Mouse (Mus musculus): ENCODE data around the gene Fam43a. TPM values are rescaled to one million over a fixed set of nuclear protein-coding genes. Genes with fewer than 3 reads are reported as not detected.

The Fam43a gene
- polyA plus RNA-seq, 1 experiment from 2014 or later: 10.2 TPM

GRCm38 (mm10) chr16:30603531-30603842, 4.0 kb downstream of the Fam43a start:
- Histone ChIP-seq H3K36me3 (replicated peaks; ENCODE audit: control insufficient read depth, insufficient read depth) (no peaks in the 10 kb centered on the region), H3K4me3 (replicated peaks; ENCODE audit: low read length) (no peak overlapping the region), H3K4me1 (replicated peaks; ENCODE audit: control insufficient read depth, insufficient read depth, low read length) (peaks cover 25% of the 10 kb centered on the region), H3K27me3 (ENCODE audit: control insufficient read depth, insufficient read depth, low read length) (peaks cover 13% of the 10 kb centered on the region), H3K27ac (no peak overlapping the region), H3K4me2 (replicated peaks) (peak overlapping the region; percentile 97), H3K9me3 (ENCODE audit: control insufficient read depth, low read length) (no peaks in the 10 kb centered on the region), H3K9ac (0 out of 2 replicates have a peak overlapping the region, but pooled peaks have one; percentile 6)
- ATAC-seq (ENCODE audit: low FRiP score): no peak
- no peak for DNase-seq (ENCODE audit: low spot score)
- 57% methylated on average over 9 of the region's 9 CpGs for WGBS

GRCm38 (mm10) chr16:30604061-30604806, 4.7 kb downstream of the Fam43a start:
- Histone ChIP-seq H3K4me3 (replicated peaks; ENCODE audit: low read length) (no peak overlapping the region), H3K9ac (no peak overlapping the region), H3K9me3 (ENCODE audit: control insufficient read depth, low read length) (no peaks in the 10 kb centered on the region), H3K4me1 (replicated peaks; ENCODE audit: control insufficient read depth, insufficient read depth, low read length) (peaks cover 25% of the 10 kb centered on the region), H3K4me2 (replicated peaks) (no peak overlapping the region), H3K27me3 (ENCODE audit: control insufficient read depth, insufficient read depth, low read length) (peaks cover 13% of the 10 kb centered on the region), H3K36me3 (replicated peaks; ENCODE audit: control insufficient read depth, insufficient read depth) (no peaks in the 10 kb centered on the region), H3K27ac (no peak overlapping the region)
- ATAC-seq (ENCODE audit: low FRiP score) (no peak), DNase-seq (ENCODE audit: low spot score) (no peak)
- WGBS: 83% methylated on average over 16 of the region's 16 CpGs

- Histone ChIP-seq H3K27me3 (ENCODE audit: control insufficient read depth, insufficient read depth, low read length) (peaks cover 13% of the 10 kb centered on the region), H3K4me3 (replicated peaks; ENCODE audit: low read length) (no peak overlapping the region), H3K4me2 (replicated peaks) (no peak overlapping the region), H3K4me1 (replicated peaks; ENCODE audit: control insufficient read depth, insufficient read depth, low read length) (peaks cover 25% of the 10 kb centered on the region), H3K27ac (no peak overlapping the region), H3K9me3 (ENCODE audit: control insufficient read depth, low read length) (no peaks in the 10 kb centered on the region), H3K9ac (no peak overlapping the region), H3K36me3 (replicated peaks; ENCODE audit: control insufficient read depth, insufficient read depth) (no peaks in the 10 kb centered on the region)
- ATAC-seq (ENCODE audit: low FRiP score) (no peak), DNase-seq (ENCODE audit: low spot score) (no peak)
- 81% methylated on average over 7 of the region's 7 CpGs for WGBS
Measured at GRCm38 (mm10) chr16:30604807-30605137, 5.2 kb downstream of the Fam43a start.

GRCm38 (mm10) chr16:30605528-30605927, 6.0 kb downstream of the Fam43a start:
- Histone ChIP-seq H3K9ac (no peak overlapping the region), H3K36me3 (replicated peaks; ENCODE audit: control insufficient read depth, insufficient read depth) (no peaks in the 10 kb centered on the region), H3K9me3 (ENCODE audit: control insufficient read depth, low read length) (no peaks in the 10 kb centered on the region), H3K27ac (no peak overlapping the region), H3K27me3 (ENCODE audit: control insufficient read depth, insufficient read depth, low read length) (peaks cover 10% of the 10 kb centered on the region), H3K4me2 (replicated peaks) (no peak overlapping the region), H3K4me1 (replicated peaks; ENCODE audit: control insufficient read depth, insufficient read depth, low read length) (peaks cover 25% of the 10 kb centered on the region), H3K4me3 (replicated peaks; ENCODE audit: low read length) (no peak overlapping the region)
- 67% methylated on average over 6 of the region's 6 CpGs for WGBS
- no peak for DNase-seq (ENCODE audit: low spot score)
- ATAC-seq (ENCODE audit: low FRiP score): no peak

GRCm38 (mm10) chr16:30607868-30608267, 8.3 kb downstream of the Fam43a start:
- Histone ChIP-seq H3K9me3 (ENCODE audit: control insufficient read depth, low read length) (no peaks in the 10 kb centered on the region), H3K4me3 (replicated peaks; ENCODE audit: low read length) (no peak overlapping the region), H3K4me1 (replicated peaks; ENCODE audit: control insufficient read depth, insufficient read depth, low read length) (peaks cover 11% of the 10 kb centered on the region; the same call in 1 of the 2 replicates), H3K9ac (no peak overlapping the region), H3K27ac (no peak overlapping the region), H3K4me2 (replicated peaks) (no peak overlapping the region), H3K36me3 (replicated peaks; ENCODE audit: control insufficient read depth, insufficient read depth) (no peaks in the 10 kb centered on the region), H3K27me3 (ENCODE audit: control insufficient read depth, insufficient read depth, low read length) (no peaks in the 10 kb centered on the region)
- ATAC-seq (ENCODE audit: low FRiP score) (no peak), DNase-seq (ENCODE audit: low spot score) (no peak)
- 89% methylated on average over 3 of the region's 3 CpGs for WGBS

GRCm38 (mm10) chr16:30611331-30611730, 11.8 kb downstream of the Fam43a start:
- no peak overlapping the region for H3K4me2 ChIP-seq (replicated peaks)
- ATAC-seq (ENCODE audit: low FRiP score) (no peak), DNase-seq (ENCODE audit: low spot score) (no peak)
- H3K27ac ChIP-seq: no peak overlapping the region
- WGBS: 83% methylated on average over 5 of the region's 5 CpGs
- H3K9me3 ChIP-seq (ENCODE audit: control insufficient read depth, low read length): no peaks in the 10 kb centered on the region
- H3K4me1 ChIP-seq (replicated peaks; ENCODE audit: control insufficient read depth, insufficient read depth, low read length): no peaks in the 10 kb centered on the region
- no peaks in the 10 kb centered on the region for H3K36me3 ChIP-seq (replicated peaks; ENCODE audit: control insufficient read depth, insufficient read depth)
- H3K4me3 ChIP-seq (replicated peaks; ENCODE audit: low read length): no peak overlapping the region
- H3K9ac ChIP-seq: no peak overlapping the region
- H3K27me3 ChIP-seq (ENCODE audit: control insufficient read depth, insufficient read depth, low read length): no peaks in the 10 kb centered on the region

- DNase-seq (ENCODE audit: low spot score) (no peak), ATAC-seq (ENCODE audit: low FRiP score) (no peak)
- Histone ChIP-seq H3K27ac (no peak overlapping the region), H3K9me3 (ENCODE audit: control insufficient read depth, low read length) (no peaks in the 10 kb centered on the region), H3K4me3 (replicated peaks; ENCODE audit: low read length) (no peak overlapping the region), H3K9ac (no peak overlapping the region), H3K4me1 (replicated peaks; ENCODE audit: control insufficient read depth, insufficient read depth, low read length) (no peaks in the 10 kb centered on the region), H3K4me2 (replicated peaks) (no peak overlapping the region), H3K36me3 (replicated peaks; ENCODE audit: control insufficient read depth, insufficient read depth) (no peaks in the 10 kb centered on the region), H3K27me3 (ENCODE audit: control insufficient read depth, insufficient read depth, low read length) (no peaks in the 10 kb centered on the region)
- WGBS: 82% methylated on average over 7 of the region's 7 CpGs
Measured at GRCm38 (mm10) chr16:30613122-30613521, 13.6 kb downstream of the Fam43a start.

GRCm38 (mm10) chr16:30614122-30614521, 14.6 kb downstream of the Fam43a start:
- ATAC-seq (ENCODE audit: low FRiP score): no peak
- Histone ChIP-seq H3K4me3 (replicated peaks; ENCODE audit: low read length) (no peak overlapping the region), H3K27ac (no peak overlapping the region)

GRCm38 (mm10) chr16:30614705-30615317, 15.3 kb downstream of the Fam43a start:
- no peaks in the 10 kb centered on the region for H3K4me1 ChIP-seq (replicated peaks; ENCODE audit: control insufficient read depth, insufficient read depth, low read length)
- no peak overlapping the region for H3K27ac ChIP-seq
- ATAC-seq (ENCODE audit: low FRiP score) (peak; percentile 51; the same call in 1 of the 2 replicates), DNase-seq (ENCODE audit: low spot score) (no peak)
- H3K9ac ChIP-seq: no peak overlapping the region
- H3K4me3 ChIP-seq (replicated peaks; ENCODE audit: low read length): no peak overlapping the region
- no peaks in the 10 kb centered on the region for H3K36me3 ChIP-seq (replicated peaks; ENCODE audit: control insufficient read depth, insufficient read depth)
- H3K4me2 ChIP-seq (replicated peaks): no peak overlapping the region
- H3K9me3 ChIP-seq (ENCODE audit: control insufficient read depth, low read length): no peaks in the 10 kb centered on the region
- WGBS: 14% methylated on average over 6 of the region's 6 CpGs
- H3K27me3 ChIP-seq (ENCODE audit: control insufficient read depth, insufficient read depth, low read length): no peaks in the 10 kb centered on the region; the same call in 1 of the 2 replicates

More at GRCm38 (mm10) chr16:30614122-30614521, 14.6 kb downstream of the Fam43a start:
- Histone ChIP-seq H3K4me2 (replicated peaks) (no peak overlapping the region), H3K9me3 (ENCODE audit: control insufficient read depth, low read length) (no peaks in the 10 kb centered on the region), H3K27me3 (ENCODE audit: control insufficient read depth, insufficient read depth, low read length) (no peaks in the 10 kb centered on the region), H3K4me1 (replicated peaks; ENCODE audit: control insufficient read depth, insufficient read depth, low read length) (no peaks in the 10 kb centered on the region), H3K9ac (no peak overlapping the region), H3K36me3 (replicated peaks; ENCODE audit: control insufficient read depth, insufficient read depth) (no peaks in the 10 kb centered on the region)
- DNase-seq (ENCODE audit: low spot score): no peak
- 19% methylated on average over 5 of the region's 5 CpGs for WGBS
